Comparison of ENCODE assay signal across 9 mouse cellular contexts in the genomic region with DNA sequence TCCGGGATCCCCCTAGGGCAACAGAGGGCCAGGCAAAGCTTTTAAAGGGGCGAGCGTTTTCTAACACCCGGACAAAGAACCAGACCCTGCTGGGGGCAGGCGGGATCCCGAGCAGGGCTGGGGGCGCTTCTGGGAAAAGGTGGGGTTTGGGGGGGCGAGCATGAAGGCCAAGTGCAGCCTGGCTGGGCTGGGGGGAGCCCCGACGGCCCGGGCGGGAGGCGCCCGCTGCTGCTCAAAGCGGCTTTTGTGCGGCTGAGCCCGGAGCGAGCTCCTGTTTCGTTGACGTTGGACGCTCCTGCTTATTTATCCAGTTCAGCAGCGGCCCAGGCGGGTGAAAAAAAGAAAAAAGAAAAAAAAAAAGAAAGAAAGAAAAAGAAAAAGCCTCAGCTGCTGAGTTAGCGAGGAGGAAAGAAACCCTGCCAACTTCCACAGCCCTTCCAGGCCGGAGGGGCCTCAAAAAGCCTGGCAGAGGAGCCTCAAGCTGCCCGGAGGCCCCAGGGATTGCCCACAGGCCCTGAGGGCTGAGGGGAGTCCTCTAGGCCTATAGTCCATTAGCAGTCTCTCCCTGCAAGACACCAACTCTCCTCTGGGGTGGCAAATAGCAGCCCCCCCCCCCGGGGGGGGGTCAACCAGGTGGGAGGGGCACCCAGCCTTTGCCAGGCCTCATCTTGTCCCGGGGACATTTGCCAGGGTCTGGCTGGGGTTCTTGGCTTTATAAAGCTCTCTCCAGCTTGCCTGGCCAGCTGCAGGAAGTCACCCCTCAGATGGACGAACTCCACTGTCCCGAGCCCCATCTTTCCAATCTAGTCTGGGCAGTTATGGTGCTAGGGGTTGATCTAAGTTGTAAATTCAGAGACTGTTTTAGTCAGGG. TPM values are rescaled to one million over a fixed set of nuclear protein-coding genes. Genes with fewer than 3 reads are reported as not detected.
DNase-seq lines count a peak whose midpoint lies in the region; ATAC-seq and TF ChIP-seq lines count a peak whose summit lies in the region.
"Had no signal": no experiment of that assay in that cellular context is flagged by ENCODE, and none has a peak within 500 bp of the region (broad histone marks: within the 10 kb centered on the region; RNA-seq: fewer than 3 reads in every experiment).

No protein-coding gene starts in this region.

- peak overlapping the region; percentile 54 for H3K4me2 ChIP-seq in heart, embryonic 11.5 days
- peak overlapping the region; percentile 44 for H3K4me2 ChIP-seq in lung, postnatal 0 days (replicated peaks; ENCODE audit: low read depth, low read length)
- H3K4me2 ChIP-seq in hindbrain, embryonic 16.5 days (ENCODE audit: low read length), result peak overlapping the region; percentile 55
- peak overlapping the region; percentile 36; the same call in 1 of the 2 replicates for H3K4me2 ChIP-seq in neural tube, embryonic 14.5 days (ENCODE audit: low read depth, low read length)

- no peaks in the 10 kb centered on the region for H3K27me3 ChIP-seq in heart, embryonic 11.5 days (ENCODE audit: control insufficient read depth, insufficient read depth, low read length)
- no peaks in the 10 kb centered on the region for H3K27me3 ChIP-seq in lung, postnatal 0 days (replicated peaks; ENCODE audit: insufficient read depth, low read length)
- H3K27me3 ChIP-seq in hindbrain, embryonic 16.5 days (replicated peaks; ENCODE audit: control insufficient read depth, insufficient read depth, low read length), result no peaks in the 10 kb centered on the region
- H3K27me3 ChIP-seq in neural tube, embryonic 14.5 days (ENCODE audit: control insufficient read depth, insufficient read depth, low read length), result no peaks in the 10 kb centered on the region

- TF ChIP-seq EP300 in lung, postnatal 0 days (IDR thresholded peaks at IDR 0.05), result no peak

- H3K4me3 ChIP-seq in heart, embryonic 11.5 days (ENCODE audit: low read depth, low read length), result peak overlapping the region; percentile 19; the same call in 1 of the 2 replicates
- 0 out of 2 replicates have a peak overlapping the region, but pooled peaks have one; percentile 8 for H3K4me3 ChIP-seq in lung, postnatal 0 days (ENCODE audit: low read depth, low read length)
- peak overlapping the region; percentile 28 for H3K4me3 ChIP-seq in hindbrain, embryonic 16.5 days (ENCODE audit: low read length)
- peak overlapping the region; percentile 12; the same call in 1 of the 2 replicates for H3K4me3 ChIP-seq in neural tube, embryonic 14.5 days (ENCODE audit: low read depth, low read length)

- WGBS in heart, embryonic 11.5 days (ENCODE audit: insufficient replicate concordance), result 43% methylated on average over 30 of the region's 30 CpGs
- 26% methylated on average over 30 of the region's 30 CpGs for WGBS in lung, postnatal 0 days
- 9% methylated on average over 30 of the region's 30 CpGs for WGBS in hindbrain, embryonic 16.5 days
- WGBS in neural tube, embryonic 14.5 days, result 18% methylated on average over 30 of the region's 30 CpGs

- no peak for TF ChIP-seq CTCF in lung, postnatal 0 days (IDR thresholded peaks at IDR 0.05)

- H3K4me1 ChIP-seq in heart, embryonic 11.5 days (ENCODE audit: control insufficient read depth, insufficient read depth, low read length), result peaks cover 8% of the 10 kb centered on the region
- no peaks in the 10 kb centered on the region; the same call in 1 of the 2 replicates for H3K4me1 ChIP-seq in lung, postnatal 0 days (ENCODE audit: insufficient read depth, low read depth, low read length)
- peaks cover 9% of the 10 kb centered on the region for H3K4me1 ChIP-seq in hindbrain, embryonic 16.5 days (ENCODE audit: control insufficient read depth, insufficient read depth, low read depth, low read length)
- no peaks in the 10 kb centered on the region for H3K4me1 ChIP-seq in neural tube, embryonic 14.5 days (ENCODE audit: control insufficient read depth, insufficient read depth, low read length)

- no peaks in the 10 kb centered on the region for H3K36me3 ChIP-seq in heart, embryonic 11.5 days (ENCODE audit: control insufficient read depth, insufficient read depth, low read length)
- no peaks in the 10 kb centered on the region for H3K36me3 ChIP-seq in lung, postnatal 0 days (ENCODE audit: insufficient read depth, low read length)
- H3K36me3 ChIP-seq in hindbrain, embryonic 16.5 days (ENCODE audit: control insufficient read depth, insufficient read depth, low read length), result no peaks in the 10 kb centered on the region
- no peaks in the 10 kb centered on the region for H3K36me3 ChIP-seq in neural tube, embryonic 14.5 days (ENCODE audit: control insufficient read depth, insufficient read depth, low read length)

- H3K9ac ChIP-seq in heart, embryonic 11.5 days (ENCODE audit: low read depth, low read length), result 0 out of 2 replicates have a peak overlapping the region, but pooled peaks have one; percentile 52
- 0 out of 2 replicates have a peak overlapping the region, but pooled peaks have one; percentile 8 for H3K9ac ChIP-seq in lung, postnatal 0 days (replicated peaks; ENCODE audit: low read depth)
- H3K9ac ChIP-seq in hindbrain, embryonic 16.5 days (ENCODE audit: low read depth, low read length), result peak overlapping the region; percentile 57
- H3K9ac ChIP-seq in neural tube, embryonic 14.5 days (replicated peaks; ENCODE audit: low read depth, low read length), result peak overlapping the region; percentile 35; the same call in 1 of the 2 replicates

- ATAC-seq in heart, embryonic 11.5 days (replicated peaks; ENCODE audit: insufficient number of reproducible peaks, low FRiP score, low TSS enrichment), result no peak
- no peak for ATAC-seq in lung, postnatal 0 days
- ATAC-seq in hindbrain, embryonic 16.5 days, result peak; percentile 74
- ATAC-seq in neural tube, embryonic 14.5 days (ENCODE audit: low read depth), result no peak; the same call in 1 of the 2 replicates

- DNase-seq in heart, adult 9 months (ENCODE audit: low spot score in 2 of 2), result no peak
- DNase-seq in lung, postnatal 0 days (ENCODE audit: low spot score), result no peak
- DNase-seq in lung, postnatal 14 days, result no peak
- DNase-seq in adrenal gland, adult 2 months, result no peak
- DNase-seq in thymus, postnatal 36 days, result no peak

- 0 out of 2 replicates have a peak, but pooled peaks cover 2% of the 10 kb centered on the region for H3K9me3 ChIP-seq in heart, embryonic 11.5 days (replicated peaks; ENCODE audit: control insufficient read depth, low read length)
- no peaks in the 10 kb centered on the region for H3K9me3 ChIP-seq in lung, postnatal 0 days (ENCODE audit: low read length)
- 0 out of 2 replicates have a peak, but pooled peaks cover 3% of the 10 kb centered on the region for H3K9me3 ChIP-seq in hindbrain, embryonic 16.5 days (ENCODE audit: control insufficient read depth, low read length)
- no peaks in the 10 kb centered on the region for H3K9me3 ChIP-seq in neural tube, embryonic 14.5 days (ENCODE audit: control insufficient read depth, low read length)

- H3K27ac ChIP-seq in heart, embryonic 11.5 days (ENCODE audit: low read depth, low read length), result peak overlapping the region; percentile 68; the same call in 1 of the 2 replicates
- H3K27ac ChIP-seq in lung, postnatal 0 days (ENCODE audit: low read length), result no peak overlapping the region
- peak overlapping the region; percentile 85 for H3K27ac ChIP-seq in hindbrain, embryonic 16.5 days (ENCODE audit: low read depth, low read length)
- peak overlapping the region; percentile 70 for H3K27ac ChIP-seq in neural tube, embryonic 14.5 days (ENCODE audit: low read depth, low read length)

RNA-seq across cellular contexts. Expression of a gene that starts 7.5 kb away (rescaled TPM):
- 3.6 and 4.9 TPM in 2 replicates for polyA plus RNA-seq in heart, embryonic 11.5 days (2014; fragmentation: Nextera tagmentation; extraction: Ambion mirVana)
- 0.19 and 0.33 TPM in 2 replicates for polyA plus RNA-seq in lung, postnatal 0 days (2015; fragmentation: Nextera tagmentation; extraction: Ambion mirVana)
- 19.7 and 21.3 TPM in 2 replicates for polyA plus RNA-seq in hindbrain, embryonic 16.5 days (2015; fragmentation: Nextera tagmentation; extraction: Ambion mirVana)
- polyA plus RNA-seq in neural tube, embryonic 14.5 days (2014; fragmentation: Nextera tagmentation; extraction: Ambion mirVana), result 10.0 and 12.0 TPM in 2 replicates
- total RNA-seq in adrenal gland, adult 2 months (2021), result 10 to 100 TPM in 1 of 2 experiments, 1 to 10 TPM in 1; 2.0 to 10.6 TPM
- 9.6 and 14.0 TPM in 2 replicates for polyA plus RNA-seq in adrenal gland, adult 2 months (2012; rRNA removed)
- total RNA-seq: CH12.LX had no signal
